Mouse (Mus musculus) liver, postnatal 0 days (tissue): ENCODE results near the gene Gm813.

Experiments
- CTCF ChIP-seq: sonication (generic); IDR thresholded peaks from 2 replicates; pipeline ENCODE4 v1.5.1; 2016; ENCODE audit warnings: antibody characterized with exemption, low read depth
- EP300 ChIP-seq: IDR thresholded peaks from 2 replicates; pipeline ENCODE4 v1.6.1; 2016; ENCODE audit warnings: antibody characterized with exemption, low read depth, mild to moderate bottlenecking

DNA sequence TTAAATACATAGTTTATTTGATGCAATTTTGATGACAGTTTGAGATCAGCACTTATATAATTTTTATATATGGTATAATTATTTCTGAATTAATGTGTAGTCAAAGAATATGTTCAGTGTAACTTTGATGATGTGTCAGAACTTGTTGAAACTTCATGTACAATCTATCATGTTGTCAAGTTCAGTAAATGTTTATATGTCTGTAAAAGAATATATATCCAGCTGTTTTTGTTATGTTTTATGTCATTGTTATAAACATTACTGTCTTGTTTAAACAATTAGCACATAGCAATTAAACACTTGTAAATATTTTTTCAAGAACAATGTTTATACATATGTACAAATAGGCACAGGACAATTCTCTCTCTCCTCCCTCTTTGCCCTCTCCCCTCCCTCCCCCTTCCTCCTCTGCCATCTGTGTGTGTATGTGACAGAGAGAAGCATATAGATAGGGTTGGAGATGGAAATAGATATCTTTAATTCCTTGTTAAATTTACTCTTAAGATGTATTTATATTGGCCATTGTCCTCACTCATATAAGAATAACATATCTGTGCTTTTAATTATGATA, 46.0 kb downstream of the Gm813 start:
- no peak for TF ChIP-seq CTCF
- no peak for TF ChIP-seq EP300
